Mouse (Mus musculus) yolk sac, embryonic 10.5 days (tissue): ENCODE measurements at regions not wholly inside any gene's neighbourhood (a gene's known extent, or its start where the extent isn't known, plus 50 kb on each side); places are given as distances from the start of the nearest gene placed in this dataset.

Source experiments
- DNase-seq: peaks from one replicate; pipeline ENCODE4 v3.0.0-alpha.2; 2017; ENCODE audit warnings: low spot score

DNA sequence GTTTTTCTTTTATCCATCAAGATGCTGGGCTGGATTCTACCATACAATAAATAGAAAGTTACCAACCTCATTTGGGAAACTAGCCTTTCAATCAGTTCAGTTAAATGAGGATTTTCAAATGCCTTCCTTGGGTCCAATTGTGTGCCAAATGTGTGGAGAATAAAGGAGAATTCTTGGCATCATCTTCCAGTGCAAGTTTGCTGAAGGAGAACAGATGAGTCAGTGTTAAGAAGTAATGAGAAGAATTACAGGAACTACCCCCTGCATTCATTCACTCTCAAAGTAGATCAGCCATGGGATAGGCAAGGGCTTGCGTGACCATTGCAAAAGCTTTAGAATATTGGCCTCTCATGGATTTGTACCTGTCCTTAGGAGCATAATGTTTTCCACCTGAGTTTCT, 193.4 kb upstream of the Man1a start:
- DNase-seq = no peak

DNA sequence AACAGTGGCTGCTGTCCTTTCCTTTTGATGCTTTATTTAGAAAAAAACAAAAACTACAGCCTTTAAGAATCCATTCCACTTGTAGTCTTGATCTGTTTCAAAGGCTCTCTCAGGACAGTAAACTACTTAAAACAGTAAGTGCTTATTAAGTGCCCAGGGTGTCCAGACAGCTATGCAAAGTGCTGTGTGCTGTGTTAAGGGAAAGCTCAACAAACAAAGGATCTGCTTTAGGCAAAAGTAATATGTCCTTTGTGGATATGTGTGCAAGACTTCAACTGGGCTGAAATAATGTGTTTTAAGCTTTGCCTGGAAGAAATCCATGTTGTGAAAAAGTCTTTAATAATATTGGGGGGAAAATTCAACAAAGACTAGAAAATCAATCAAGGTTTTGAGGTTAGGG, 192.9 kb upstream of the Man1a start:
- DNase-seq = no peak

DNA sequence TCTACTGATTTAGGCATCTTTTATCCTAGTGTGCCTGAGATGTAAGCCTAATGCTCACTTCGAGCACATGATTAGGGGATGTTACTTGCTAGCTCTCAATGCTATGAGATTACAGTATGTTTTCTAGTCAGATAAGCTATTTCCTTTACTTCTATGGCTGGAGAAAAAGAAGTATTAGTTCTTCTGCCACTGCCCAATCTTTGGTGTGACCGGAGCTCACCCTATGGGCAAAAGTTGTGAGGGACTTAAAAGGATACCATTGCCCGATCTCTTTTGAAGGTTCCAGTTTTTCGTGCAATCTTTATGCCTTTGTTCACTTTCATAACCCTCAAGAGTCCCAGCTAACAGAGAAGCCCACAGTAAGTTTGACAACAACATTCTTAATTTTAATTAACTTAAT, 190.2 kb upstream of the Man1a start:
- DNase-seq = no peak

DNA sequence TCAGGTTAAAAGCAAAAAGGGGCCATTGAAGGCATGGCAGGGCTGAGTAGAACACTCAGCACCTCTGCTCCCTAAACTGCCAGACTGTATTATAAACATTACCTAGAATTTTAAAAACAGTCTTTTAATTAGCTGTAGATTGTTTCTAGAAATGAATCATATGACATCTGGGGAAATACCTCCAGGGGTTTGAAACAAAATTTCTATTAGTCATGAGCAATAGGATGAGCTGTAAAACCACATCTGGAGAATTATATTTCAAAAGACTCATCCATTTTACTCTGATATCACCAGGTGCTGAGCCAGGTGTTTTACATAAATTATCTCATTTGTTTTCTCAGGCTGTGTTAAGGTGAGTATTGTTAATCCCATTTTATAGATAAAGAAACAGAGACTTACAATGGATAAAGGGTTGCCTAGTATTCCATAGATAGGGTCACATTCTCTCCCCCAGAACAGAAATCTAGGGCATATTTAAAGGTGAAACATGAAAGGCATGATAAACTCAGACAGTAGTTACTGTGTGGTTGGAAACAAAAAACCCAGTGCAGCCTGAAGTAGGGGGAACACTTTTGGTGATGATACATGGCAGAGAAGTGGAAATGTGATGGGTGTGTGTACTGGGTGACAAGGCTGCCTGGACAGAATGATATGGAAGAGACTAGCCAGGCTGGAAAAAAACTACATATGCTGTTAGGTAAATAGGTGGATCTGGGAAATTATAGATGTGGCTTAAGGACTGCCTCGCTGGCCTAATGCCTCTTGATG, 178.6 kb upstream of the Man1a start:
- DNase-seq = no peak

DNA sequence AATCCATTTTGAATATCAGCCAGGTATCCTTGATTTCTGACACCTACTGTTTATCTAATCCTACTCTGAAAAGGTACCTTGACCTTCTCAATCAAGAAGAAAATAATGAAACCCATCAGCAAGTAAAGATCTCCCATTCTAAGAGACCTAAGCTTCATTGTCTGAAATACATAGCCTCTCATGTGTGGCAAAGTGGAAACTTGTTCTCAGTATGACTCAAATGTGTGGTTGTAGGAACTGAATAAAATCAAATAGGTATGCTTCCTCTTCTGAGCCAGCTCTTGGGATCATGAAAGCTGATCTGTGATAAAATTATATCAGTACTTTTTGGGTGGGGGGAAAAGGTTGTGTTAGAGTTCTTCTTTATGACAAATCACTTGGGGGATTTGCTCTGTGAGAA, 168.6 kb upstream of the Man1a start:
- DNase-seq = no peak

DNA sequence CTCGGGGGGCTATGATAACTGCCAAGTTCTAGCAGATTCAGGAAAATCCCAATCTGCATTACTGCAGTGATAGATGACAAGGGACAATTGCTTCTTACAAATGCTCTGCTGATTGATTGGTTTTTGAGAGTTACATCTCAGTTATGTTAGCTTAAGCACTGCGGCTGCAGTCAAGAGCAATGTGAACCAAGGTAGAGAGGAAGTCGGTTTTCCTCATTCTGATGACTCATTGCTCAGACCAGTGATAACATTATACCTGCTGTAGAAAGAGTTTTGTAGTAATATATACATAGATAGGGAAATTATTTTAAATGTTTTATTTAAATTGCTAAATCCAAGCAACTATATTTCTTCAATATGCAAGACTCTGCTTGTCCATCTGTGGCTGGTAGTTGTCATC, 126.0 kb upstream of the Man1a start:
- DNase-seq = no peak

DNA sequence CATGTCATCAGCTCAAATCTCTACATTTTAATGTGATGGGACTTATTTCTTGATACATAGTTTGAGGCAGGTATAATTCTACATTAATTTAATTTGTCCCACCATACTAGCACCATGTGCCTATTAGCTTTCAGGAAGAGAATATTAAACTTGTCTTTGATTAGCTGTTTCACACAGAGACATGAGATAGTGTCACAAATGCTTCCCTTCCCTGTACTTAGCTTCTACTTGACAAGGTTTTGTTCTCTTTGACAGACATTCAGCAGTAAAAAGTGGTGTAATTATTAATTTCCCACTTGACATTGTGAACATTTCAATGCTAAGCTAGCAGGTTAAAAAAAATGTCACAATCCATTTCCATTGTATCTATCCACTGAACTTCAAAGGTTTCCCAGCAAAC, 125.3 kb upstream of the Man1a start:
- DNase-seq = no peak

DNA sequence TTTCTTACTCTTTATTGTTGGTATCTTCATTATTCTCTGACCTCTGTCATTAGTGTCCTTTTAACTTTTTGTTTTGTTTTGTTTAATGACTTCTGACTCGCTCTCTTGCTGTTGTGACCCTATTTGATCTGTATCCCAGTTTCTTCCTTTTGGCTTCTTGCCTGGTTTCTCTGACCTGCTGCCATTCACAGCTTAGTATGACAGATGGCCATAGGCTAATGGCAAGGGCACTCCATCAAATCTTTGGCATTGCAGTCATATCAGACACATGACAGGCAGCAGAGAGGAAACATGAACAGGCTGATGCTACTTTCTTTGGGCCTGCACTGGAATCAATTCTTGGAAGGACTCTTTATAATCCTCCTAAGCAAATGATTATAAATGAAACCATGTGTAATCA, 106.3 kb upstream of the Man1a start:
- DNase-seq = no peak

DNA sequence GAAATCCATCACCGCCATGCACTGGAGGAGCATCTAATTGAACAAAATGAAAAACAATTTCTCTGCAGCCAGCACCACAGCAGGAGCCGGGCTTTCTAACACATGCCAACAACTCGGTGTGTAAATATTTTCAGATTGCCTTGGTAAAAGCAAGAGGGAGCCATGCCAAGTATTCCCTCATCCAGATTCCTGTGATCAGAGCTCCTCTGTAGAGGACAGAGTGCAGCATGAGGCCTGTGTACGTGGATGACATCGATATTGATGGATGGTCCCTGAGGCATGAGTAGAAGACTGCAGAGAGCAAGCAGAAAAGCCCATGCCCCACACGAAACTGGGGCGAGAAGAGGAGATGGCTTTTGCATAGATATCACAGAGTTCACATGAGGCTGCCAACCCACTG, 92.9 kb upstream of the Man1a start:
- no peak for DNase-seq

DNA sequence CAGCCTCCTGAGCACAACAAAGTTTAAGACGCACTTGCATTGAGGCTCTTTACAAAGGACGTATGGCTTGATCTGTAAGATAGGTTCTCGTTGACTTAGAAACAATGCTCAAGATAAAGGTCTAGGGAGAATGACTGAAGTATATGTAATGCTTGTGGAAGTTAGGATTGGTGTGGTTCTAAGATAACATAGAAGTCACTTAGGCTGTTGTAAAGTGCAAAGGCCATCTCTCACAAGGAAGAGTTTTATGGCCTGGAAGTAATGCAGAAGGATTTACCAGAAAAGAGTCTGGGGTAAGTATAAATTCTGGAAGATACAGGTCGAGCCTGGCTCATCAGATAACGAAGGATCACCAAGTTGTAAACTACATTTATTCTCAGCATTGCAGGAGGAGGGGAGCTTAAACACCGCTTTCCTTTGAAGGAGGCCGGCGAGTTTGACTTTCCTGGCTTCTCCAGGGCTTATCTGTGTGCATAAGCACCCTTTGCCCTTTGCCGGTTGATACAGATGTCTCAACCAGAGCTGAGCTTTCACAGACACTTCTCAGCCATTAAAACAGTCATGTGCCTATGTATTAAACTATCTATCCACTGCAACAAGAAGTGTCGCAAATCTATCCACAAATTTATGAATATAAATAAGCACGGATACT, 84.8 kb upstream of the Man1a start:
- peak; percentile 85 for DNase-seq

DNA sequence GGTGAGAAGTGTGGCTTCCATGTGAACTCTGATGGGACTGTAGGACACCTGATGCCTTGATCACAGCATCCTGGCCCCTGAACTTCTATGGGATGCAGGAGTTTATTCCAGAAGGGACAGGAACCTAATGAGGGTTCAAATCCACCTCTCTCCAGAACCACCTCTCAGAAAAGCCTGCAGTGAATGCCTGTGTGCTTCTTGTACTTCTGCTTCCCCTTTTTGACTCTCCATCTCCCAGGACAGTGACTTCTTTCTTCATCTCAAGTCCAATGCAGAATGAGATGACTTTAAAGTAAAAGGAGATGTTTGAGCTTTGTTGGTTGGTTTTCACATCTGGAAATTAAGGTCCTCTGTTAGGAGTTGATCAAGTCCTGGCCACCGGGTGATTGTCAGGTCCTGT, 77.5 kb upstream of the Man1a start:
- no peak for DNase-seq

DNA sequence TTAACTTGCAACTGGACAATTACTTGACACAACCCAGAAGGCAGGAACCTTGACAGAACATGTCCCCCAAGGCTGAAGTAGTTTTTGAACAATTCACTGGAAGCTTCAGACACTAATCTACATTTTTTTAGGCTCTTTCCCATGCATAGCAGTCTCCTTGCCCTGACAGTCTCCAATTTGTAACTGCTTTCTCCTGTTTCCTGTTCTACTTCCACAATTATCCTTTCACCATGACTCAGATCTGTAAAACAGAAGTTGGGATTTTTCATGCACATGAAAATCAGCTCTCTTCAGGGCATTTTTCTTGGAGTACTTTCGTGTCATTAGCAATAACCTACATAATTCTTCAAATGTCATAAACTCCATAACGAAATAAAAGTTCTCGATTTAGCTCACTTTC, 56.2 kb upstream of the Man1a start:
- no peak for DNase-seq
